Mouse (Mus musculus) hindbrain, embryonic 15.5 days (tissue): Measurements from ENCODE around the gene Dpp4. TPM values are rescaled to one million over a fixed set of nuclear protein-coding genes. Genes with fewer than 3 reads are reported as not detected.
A peak's percentile ranks its signal among the peaks of the same experiment; 100 is the strongest.

ENCODE experiments used
- ATAC-seq: fragments of 200-750 bp; cut with Nextera tagmentation; 2 replicates; pipeline ENCODE4 v1.8.0; 2017; ENCODE audit warnings: low read depth, moderate number of reproducible peaks, moderate TSS enrichment; ENCODE audit not compliant: low FRiP score
- H3K27ac ChIP-seq: fragments of 300-500 bp; sonication (generic); replicated peaks from 2 replicates; pipeline ENCODE4 v1.5.1; 2015; ENCODE audit warnings: mild to moderate bottlenecking, inconsistent platforms
- H3K27me3 ChIP-seq: fragments of 300-500 bp; sonication (generic); 2 replicates; pipeline ENCODE4 v1.6.1; 2015; ENCODE audit warnings: control low read depth, inconsistent platforms
- H3K36me3 ChIP-seq: fragments of 300-500 bp; sonication (generic); 2 replicates; pipeline ENCODE4 v1.6.1; 2015; ENCODE audit warnings: control low read depth, inconsistent platforms
- H3K4me1 ChIP-seq: fragments of 300-500 bp; sonication (generic); replicated peaks from 2 replicates; pipeline ENCODE4 v1.6.1; 2015; ENCODE audit warnings: control low read depth, inconsistent platforms
- H3K4me2 ChIP-seq: fragments of 300-500 bp; sonication (generic); 2 replicates; pipeline ENCODE4 v1.6.1; 2015; ENCODE audit warnings: moderate library complexity, mild to moderate bottlenecking, inconsistent platforms
- H3K4me3 ChIP-seq: fragments of 300-500 bp; sonication (generic); 2 replicates; pipeline ENCODE4 v1.5.1; 2015; ENCODE audit warnings: mild to moderate bottlenecking, inconsistent platforms
- H3K9ac ChIP-seq: fragments of 300-500 bp; sonication (generic); 2 replicates; pipeline ENCODE4 v1.6.1; 2015; ENCODE audit warnings: inconsistent platforms
- H3K9me3 ChIP-seq: fragments of 300-500 bp; sonication (generic); 2 replicates; pipeline ENCODE4 v1.6.1; 2016; ENCODE audit warnings: control low read depth, inconsistent platforms
- WGBS: fragments of 180-500 bp; shearing (Covaris S2); methylation state at CpG from one replicate; pipeline ENCODE4 v1.1.7; 2015; 5-methylcytosine and 5-hydroxymethylcytosine counted together
- polyA plus RNA-seq: library from polyadenylated mRNA; unstranded; fragments of >200 nt; fragmentation: Nextera tagmentation; extraction: Ambion mirVana; gene quantifications from 2 replicates; pipeline ENCODE4 v1.2.1, GENCODE M21; 2015

Dpp4 gene
- polyA plus RNA-seq, 1 experiment from 2014 or later: 2.0 TPM

GRCm38 (mm10) chr2:62431245-62431795 lies 19.3 kb upstream of the Dpp4 start:
- H3K27ac ChIP-seq: no peak overlapping the region
- no peaks in the 10 kb centered on the region for H3K9me3 ChIP-seq
- H3K27me3 ChIP-seq: no peaks in the 10 kb centered on the region
- H3K36me3 ChIP-seq: no peaks in the 10 kb centered on the region
- no peaks in the 10 kb centered on the region for H3K4me1 ChIP-seq
- no peak overlapping the region for H3K4me3 ChIP-seq
- no peak overlapping the region for H3K9ac ChIP-seq
- WGBS: 87% methylated on average over 8 of the region's 8 CpGs
- ATAC-seq: no peak
- H3K4me2 ChIP-seq: no peak overlapping the region

GRCm38 (mm10) chr2:62425941-62426340 lies 13.9 kb upstream of the Dpp4 start:
- H3K4me1 ChIP-seq: no peaks in the 10 kb centered on the region
- no peak overlapping the region for H3K4me2 ChIP-seq
- H3K4me3 ChIP-seq: no peak overlapping the region
- H3K27ac ChIP-seq: no peak overlapping the region
- H3K9me3 ChIP-seq: no peaks in the 10 kb centered on the region
- ATAC-seq: no peak
- no peaks in the 10 kb centered on the region for H3K36me3 ChIP-seq
- H3K9ac ChIP-seq: no peak overlapping the region
- H3K27me3 ChIP-seq: no peaks in the 10 kb centered on the region
- WGBS: 86% methylated on average over 3 of the region's 3 CpGs

GRCm38 (mm10) chr2:62423343-62423776 lies 11.3 kb upstream of the Dpp4 start:
- ATAC-seq: no peak
- no peak overlapping the region for H3K4me3 ChIP-seq
- no peak overlapping the region for H3K4me2 ChIP-seq
- H3K9ac ChIP-seq: no peak overlapping the region
- no peaks in the 10 kb centered on the region for H3K4me1 ChIP-seq
- H3K27ac ChIP-seq: no peak overlapping the region
- no peaks in the 10 kb centered on the region for H3K9me3 ChIP-seq
- H3K36me3 ChIP-seq: no peaks in the 10 kb centered on the region
- 54% methylated on average over 4 of the region's 4 CpGs for WGBS
- no peaks in the 10 kb centered on the region for H3K27me3 ChIP-seq

GRCm38 (mm10) chr2:62422515-62423342 lies 10.7 kb upstream of the Dpp4 start:
- WGBS: 72% methylated on average over 6 of the region's 6 CpGs

GRCm38 (mm10) chr2:62421229-62421628 lies 9.2 kb upstream of the Dpp4 start:
- H3K36me3 ChIP-seq: no peaks in the 10 kb centered on the region
- H3K9me3 ChIP-seq: no peaks in the 10 kb centered on the region
- 93% methylated on average over 4 of the region's 4 CpGs for WGBS
- H3K4me1 ChIP-seq: no peaks in the 10 kb centered on the region
- no peak overlapping the region for H3K27ac ChIP-seq
- H3K9ac ChIP-seq: no peak overlapping the region
- H3K4me3 ChIP-seq: no peak overlapping the region
- no peak for ATAC-seq
- H3K4me2 ChIP-seq: no peak overlapping the region
- no peaks in the 10 kb centered on the region for H3K27me3 ChIP-seq

More at GRCm38 (mm10) chr2:62422515-62423342, 10.7 kb upstream of the Dpp4 start:
- no peak overlapping the region for H3K4me2 ChIP-seq
- H3K4me3 ChIP-seq: no peak overlapping the region
- no peak for ATAC-seq
- H3K36me3 ChIP-seq: no peaks in the 10 kb centered on the region
- no peak overlapping the region for H3K27ac ChIP-seq
- H3K27me3 ChIP-seq: no peaks in the 10 kb centered on the region
- H3K9me3 ChIP-seq: no peaks in the 10 kb centered on the region
- no peaks in the 10 kb centered on the region for H3K4me1 ChIP-seq
- H3K9ac ChIP-seq: no peak overlapping the region

- Histone ChIP-seq H3K27me3 (no peaks in the 10 kb centered on the region), H3K4me2 (no peak overlapping the region), H3K27ac (no peak overlapping the region), H3K36me3 (no peaks in the 10 kb centered on the region), H3K9me3 (no peaks in the 10 kb centered on the region), H3K4me3 (no peak overlapping the region), H3K4me1 (no peaks in the 10 kb centered on the region), H3K9ac (no peak overlapping the region)
- 89% methylated on average over 3 of the region's 3 CpGs for WGBS
- no peak for ATAC-seq
These were observed 8.0 kb upstream of the Dpp4 start for GRCm38 (mm10) chr2:62420045-62420444.

- Histone ChIP-seq H3K9me3 (no peaks in the 10 kb centered on the region), H3K36me3 (no peaks in the 10 kb centered on the region), H3K4me1 (no peaks in the 10 kb centered on the region), H3K27me3 (no peaks in the 10 kb centered on the region), H3K9ac (no peak overlapping the region), H3K4me3 (no peak overlapping the region), H3K27ac (no peak overlapping the region), H3K4me2 (no peak overlapping the region)
- WGBS: 74% methylated on average over 1 of the region's 1 CpGs
- ATAC-seq: no peak
These were observed 5.2 kb upstream of the Dpp4 start for GRCm38 (mm10) chr2:62417233-62417632.

GRCm38 (mm10) chr2:62411211-62412080 lies 585 bp downstream of the Dpp4 start:
- H3K9me3 ChIP-seq: no peaks in the 10 kb centered on the region
- no peak overlapping the region for H3K27ac ChIP-seq
- H3K4me3 ChIP-seq: peak overlapping the region; percentile 43
- ATAC-seq: peak; percentile 51
- H3K9ac ChIP-seq: no peak overlapping the region
- 8% methylated on average over 47 of the region's 47 CpGs for WGBS
- H3K27me3 ChIP-seq: 0 out of 2 replicates have a peak, but pooled peaks cover 3% of the 10 kb centered on the region
- peak overlapping the region; percentile 82 for H3K4me2 ChIP-seq
- H3K36me3 ChIP-seq: no peaks in the 10 kb centered on the region
- peaks cover 10% of the 10 kb centered on the region for H3K4me1 ChIP-seq

- no peaks in the 10 kb centered on the region for H3K36me3 ChIP-seq
- no peak overlapping the region for H3K9ac ChIP-seq
- ATAC-seq: no peak
- peaks cover 10% of the 10 kb centered on the region for H3K4me1 ChIP-seq
- H3K4me2 ChIP-seq: no peak overlapping the region
- H3K4me3 ChIP-seq: no peak overlapping the region
- H3K27ac ChIP-seq: no peak overlapping the region
- WGBS: 49% methylated on average over 4 of the region's 4 CpGs
- H3K27me3 ChIP-seq: 0 out of 2 replicates have a peak, but pooled peaks cover 3% of the 10 kb centered on the region
- no peaks in the 10 kb centered on the region for H3K9me3 ChIP-seq
These were observed 3.3 kb downstream of the Dpp4 start for GRCm38 (mm10) chr2:62408701-62409201.

GRCm38 (mm10) chr2:62408216-62408615 lies 3.8 kb downstream of the Dpp4 start:
- WGBS: 89% methylated on average over 5 of the region's 5 CpGs
- Histone ChIP-seq H3K9ac (no peak overlapping the region), H3K4me2 (no peak overlapping the region), H3K4me1 (peaks cover 10% of the 10 kb centered on the region), H3K9me3 (no peaks in the 10 kb centered on the region), H3K4me3 (no peak overlapping the region), H3K27me3 (0 out of 2 replicates have a peak, but pooled peaks cover 3% of the 10 kb centered on the region), H3K27ac (no peak overlapping the region), H3K36me3 (no peaks in the 10 kb centered on the region)
- ATAC-seq: no peak

- H3K9me3 ChIP-seq: no peaks in the 10 kb centered on the region
- no peaks in the 10 kb centered on the region for H3K36me3 ChIP-seq
- no peak overlapping the region for H3K4me3 ChIP-seq
- no peaks in the 10 kb centered on the region for H3K4me1 ChIP-seq
- no peak overlapping the region for H3K27ac ChIP-seq
- H3K27me3 ChIP-seq: no peaks in the 10 kb centered on the region
- no peak overlapping the region for H3K9ac ChIP-seq
- WGBS: 63% methylated on average over 5 of the region's 5 CpGs
- no peak overlapping the region for H3K4me2 ChIP-seq
- no peak for ATAC-seq
These were observed 8.4 kb downstream of the Dpp4 start for GRCm38 (mm10) chr2:62403556-62404135.
